Mouse (Mus musculus) heart, postnatal 14 days (tissue): Measurements from ENCODE around the gene Fam81a. TPM values are rescaled to one million over a fixed set of nuclear protein-coding genes. Genes with fewer than 3 reads are reported as not detected.

Experiments used
- DNase-seq, 2 experiments: peaks; one replicate each; pipeline ENCODE4 v3.0.0; 2021 to 2022
- intact Hi-C: fragments of 180-260 bp; cut with DNase I; formaldehyde crosslinking; loops from one replicate; pipeline ENCODE4 v1.15.1; 2025
- total RNA-seq, 2 experiments: library from RNA; stranded (reverse); gene quantifications; 2 replicates each; pipeline ENCODE4 v1.2.3; 2021

Gene Fam81a
- total RNA-seq, 2 experiments from 2014 or later: 23.9 to 30.0 TPM

- no peak for DNase-seq
- intact Hi-C loops: no loop called here
These were observed 70.0 kb downstream of the Fam81a start for GRCm38 (mm10) chr9:70072387-70072786.

GRCm38 (mm10) chr9:70069961-70070435 lies 72.4 kb downstream of the Fam81a start:
- peak; percentile 34 to 46 for DNase-seq
- intact Hi-C loops: no loop called here

GRCm38 (mm10) chr9:70067497-70067896 lies 74.9 kb downstream of the Fam81a start:
- intact Hi-C loops: no loop called here
- no peak for DNase-seq

- intact Hi-C loops: no loop called here
- DNase-seq: no peak
These were observed 80.3 kb downstream of the Fam81a start for GRCm38 (mm10) chr9:70062012-70062411.

- no peak for DNase-seq
- intact Hi-C loops: no loop called here
These were observed 88.9 kb downstream of the Fam81a start for GRCm38 (mm10) chr9:70053411-70053810.

GRCm38 (mm10) chr9:70052730-70053129 lies 89.6 kb downstream of the Fam81a start:
- intact Hi-C loops: no loop called here
- DNase-seq: no peak

- DNase-seq: no peak
- intact Hi-C loops: no loop called here
These were observed 92.5 kb downstream of the Fam81a start for GRCm38 (mm10) chr9:70049839-70050238.

GRCm38 (mm10) chr9:70049416-70049783 lies 93.0 kb downstream of the Fam81a start:
- peak in 1 of 2 experiments; percentile 7 for DNase-seq
- intact Hi-C loops: no loop called here

GRCm38 (mm10) chr9:70048751-70049415 lies 93.5 kb downstream of the Fam81a start:
- intact Hi-C loops: no loop called here
- DNase-seq: peak; percentile 51 to 65

- intact Hi-C loops: no loop called here
- DNase-seq: no peak
These were observed 94.1 kb downstream of the Fam81a start for GRCm38 (mm10) chr9:70048280-70048679.

- DNase-seq: no peak
These were observed 94.5 kb downstream of the Fam81a start for GRCm38 (mm10) chr9:70047839-70048238.

DNA sequence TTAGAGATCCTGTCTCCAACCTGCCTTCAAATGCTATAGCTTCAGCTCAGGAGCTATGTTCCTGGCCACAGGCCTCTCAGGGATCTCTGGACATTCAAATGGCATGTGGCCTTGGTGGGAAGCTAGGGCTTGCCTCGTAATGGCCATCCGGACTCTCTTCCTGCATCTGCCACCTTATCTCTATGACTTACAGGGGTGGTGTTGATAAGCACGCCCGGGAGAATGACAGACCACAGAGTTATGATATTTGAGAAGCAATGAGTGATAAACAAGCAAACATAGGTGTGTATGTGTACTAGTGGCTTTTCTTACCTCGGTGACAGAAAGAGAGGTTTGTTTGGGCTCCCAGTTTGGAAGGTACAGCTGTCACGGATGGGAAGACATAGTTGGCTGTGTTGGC lies 96.1 kb downstream of the Fam81a start:
- DNase-seq: no peak
- intact Hi-C loops: no loop called here

More at GRCm38 (mm10) chr9:70047839-70048238, 94.5 kb downstream of the Fam81a start:
- intact Hi-C loops: no loop called here

DNA sequence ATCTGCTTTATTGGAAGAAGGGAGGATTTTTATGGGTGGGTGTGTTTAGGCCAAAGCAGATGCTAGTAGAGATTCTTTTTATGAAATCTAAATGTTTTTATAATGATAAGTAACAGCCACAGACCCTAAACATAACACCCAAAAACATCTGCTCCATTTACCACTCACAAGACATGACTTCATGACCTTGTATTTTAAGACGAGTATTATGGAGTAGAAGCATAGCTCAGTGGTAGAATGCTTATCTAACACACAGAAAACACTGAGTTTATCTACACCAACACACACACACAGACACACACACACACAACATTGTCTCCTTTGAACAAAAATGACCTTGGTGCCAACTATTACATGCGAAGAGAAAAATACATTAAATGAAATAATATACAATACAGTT lies 97.5 kb downstream of the Fam81a start:
- intact Hi-C loops: no loop called here

DNA sequence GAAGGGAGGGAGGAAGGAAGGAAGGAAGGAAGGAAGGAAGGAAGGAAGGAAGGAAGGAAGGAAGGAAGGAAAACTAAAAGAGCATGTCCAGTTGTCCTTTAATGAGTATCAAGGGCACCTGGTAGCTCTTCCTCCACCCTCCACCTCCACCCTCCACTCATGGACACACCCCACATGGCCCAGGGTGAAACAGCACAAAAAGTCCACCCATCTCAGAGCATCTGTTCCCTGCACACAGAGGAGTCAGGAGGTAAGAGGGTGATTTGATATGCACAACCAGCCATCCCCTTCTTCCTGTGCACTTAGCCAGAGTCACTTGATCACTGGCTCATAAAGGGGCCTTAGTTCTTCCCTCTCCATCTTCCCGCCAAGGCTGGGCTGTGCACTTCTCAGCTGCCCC lies 99.4 kb downstream of the Fam81a start:
- intact Hi-C loops: no loop called here
- no peak for DNase-seq

More for the DNA sequence above, 97.5 kb downstream of the Fam81a start:
- no peak for DNase-seq

GRCm38 (mm10) chr9:70042137-70042536 lies 100.2 kb downstream of the Fam81a start:
- intact Hi-C loops: no loop called here
- DNase-seq: no peak

DNA sequence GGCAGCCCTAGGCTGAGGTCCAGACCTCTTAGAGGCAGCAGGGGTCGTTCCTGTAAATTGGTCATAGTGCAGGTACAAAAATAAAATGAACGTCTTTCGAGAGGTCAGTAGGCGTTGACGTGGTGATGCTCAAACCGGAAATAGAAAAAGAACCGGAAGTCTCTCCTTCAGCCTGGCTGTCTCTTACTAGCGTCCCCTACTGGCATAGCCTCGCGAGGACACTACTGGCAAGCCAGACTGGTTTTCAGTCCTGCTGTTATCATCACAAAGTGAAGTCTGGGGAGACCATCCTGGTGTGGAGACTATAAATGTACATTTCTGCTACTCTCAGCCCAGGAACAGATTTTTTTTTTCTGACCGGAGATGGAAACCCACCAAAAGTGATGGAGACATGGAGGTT lies 101.8 kb downstream of the Fam81a start:
- DNase-seq: no peak
- intact Hi-C loops: no loop called here

DNA sequence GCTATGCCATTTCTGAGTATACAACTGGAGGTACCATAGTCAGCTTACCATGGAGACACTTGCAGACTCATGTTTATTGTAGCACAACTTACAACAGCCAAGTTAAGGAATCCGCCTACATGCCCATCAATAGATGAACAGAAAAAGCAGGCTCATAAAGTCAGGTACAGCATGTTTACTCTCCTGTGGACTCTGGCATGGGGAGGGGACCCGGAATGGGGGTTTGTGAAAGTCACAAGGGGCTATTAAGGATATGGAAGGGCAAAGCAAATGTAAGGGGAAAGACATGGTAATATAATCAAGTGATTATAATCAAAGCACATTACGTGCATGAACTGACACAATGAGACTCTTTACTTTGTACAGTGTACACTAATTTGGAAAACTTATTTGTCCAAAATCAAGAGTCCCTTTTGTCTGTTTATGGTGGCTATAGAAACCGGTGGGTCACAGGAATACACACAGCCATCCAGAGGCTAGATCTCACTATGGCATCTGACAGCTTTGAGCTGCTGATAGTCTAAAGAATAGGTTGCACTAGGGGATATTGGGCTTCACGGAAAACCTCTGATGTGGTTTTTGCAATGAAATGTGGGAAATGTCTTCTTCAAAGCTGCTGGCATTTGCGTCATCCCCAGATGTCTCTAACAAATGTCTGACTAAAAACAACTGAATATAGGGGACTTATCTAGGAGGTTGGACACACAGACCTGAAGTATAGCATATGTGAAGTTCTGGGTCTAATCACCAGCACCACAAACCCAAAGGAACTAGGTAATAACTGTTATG lies 102.6 kb downstream of the Fam81a start:
- intact Hi-C loops: no loop called here
- DNase-seq: no peak

Other genes starting within 250 kb of the Fam81a start
- gene Bnip2, start 153.1 kb downstream of the Fam81a start, total RNA-seq: 10 to 100 TPM; 90.4 to 95.3 TPM
- gene Gtf2a2, start 130.0 kb downstream of the Fam81a start, total RNA-seq: 10 to 100 TPM; 59.4 to 65.2 TPM
- not detected for gene Gcnt3, start 104.5 kb downstream of the Fam81a start, total RNA-seq
- 10 to 100 TPM; 14.6 to 17.6 TPM for gene Myo1e, start 64.8 kb upstream of the Fam81a start, total RNA-seq